Mouse (Mus musculus) liver, adult 2 months (tissue): ENCODE measurements around the gene Metap1.

ENCODE experiments used
- CTCF ChIP-seq: fragments of 200-500 bp; IDR thresholded peaks from 2 replicates; pipeline ENCODE4 v1.5.1; 2011; ENCODE audit warnings: low read depth, low read length, control low read depth
- POLR2A ChIP-seq: fragments of 200-500 bp; IDR thresholded peaks from 2 replicates; pipeline ENCODE4 v1.6.1; 2011; ENCODE audit warnings: low read length, control low read depth; ENCODE audit not compliant: insufficient read depth; ENCODE audit errors: extremely low read depth

GRCm38 (mm10) chr3:138503754-138504153, 14.4 kb upstream of the Metap1 start:
- no peak for TF ChIP-seq CTCF
- TF ChIP-seq POLR2A = no peak
